Mouse (Mus musculus) kidney, postnatal 0 days (tissue): ENCODE results near the gene Engase. TPM values are rescaled to one million over a fixed set of nuclear protein-coding genes. Genes with fewer than 3 reads are reported as not detected.

Experiments
- ATAC-seq: fragments of 200-750 bp; cut with Nextera tagmentation; replicated peaks from 2 replicates; pipeline ENCODE4 v1.8.0; 2017; ENCODE audit warnings: low read depth, moderate number of reproducible peaks, moderate TSS enrichment, moderate library complexity; ENCODE audit not compliant: low FRiP score
- DNase-seq: peaks from one replicate; pipeline ENCODE4 v3.0.0-alpha.2; 2016; ENCODE audit warnings: low spot score
- H3K27ac ChIP-seq: fragments of 300-500 bp; sonication (generic); 2 replicates; pipeline ENCODE4 v1.5.1; 2014; ENCODE audit warnings: mild to moderate bottlenecking
- H3K27me3 ChIP-seq: fragments of 300-500 bp; sonication (generic); 2 replicates; pipeline ENCODE4 v1.6.1; 2014; ENCODE audit warnings: low read length, mixed read lengths; ENCODE audit not compliant: insufficient read depth
- H3K36me3 ChIP-seq: fragments of 300-500 bp; sonication (generic); 2 replicates; pipeline ENCODE4 v1.6.1; 2014; ENCODE audit warnings: low read length, mixed read lengths; ENCODE audit not compliant: insufficient read depth
- H3K4me1 ChIP-seq: fragments of 300-500 bp; sonication (generic); replicated peaks from 2 replicates; pipeline ENCODE4 v1.6.1; 2014; ENCODE audit warnings: antibody characterized with exemption, low read length, mixed read lengths; ENCODE audit not compliant: insufficient read depth
- H3K4me2 ChIP-seq: fragments of 300-500 bp; sonication (generic); 2 replicates; pipeline ENCODE4 v1.6.1; 2014; ENCODE audit warnings: mild to moderate bottlenecking, low read length, moderate library complexity, mixed read lengths
- H3K4me3 ChIP-seq: fragments of 300-500 bp; sonication (generic); replicated peaks from 2 replicates; pipeline ENCODE4 v1.5.1; 2014; ENCODE audit warnings: low read depth, low read length
- H3K9ac ChIP-seq: fragments of 300-500 bp; sonication (generic); 2 replicates; pipeline ENCODE4 v1.6.1; 2014; ENCODE audit warnings: low read depth, low read length
- H3K9me3 ChIP-seq: fragments of 300-500 bp; sonication (generic); replicated peaks from 2 replicates; pipeline ENCODE4 v1.6.1; 2016; ENCODE audit warnings: low read length, inconsistent platforms, mixed read lengths
- CTCF ChIP-seq: IDR thresholded peaks from 2 replicates; pipeline ENCODE4 v1.5.1; 2016; ENCODE audit warnings: antibody characterized with exemption, low read depth, mild to moderate bottlenecking, moderate library complexity
- WGBS: fragments of 180-500 bp; shearing (Covaris S2); extraction: QIAGEN DNeasy Blood & Tissue Kit; methylation state at CpG from one replicate; pipeline ENCODE4 v1.1.7; 2014; 5-methylcytosine and 5-hydroxymethylcytosine counted together
- polyA plus RNA-seq: library from polyadenylated mRNA; unstranded; fragments of >200 nt; fragmentation: Nextera tagmentation; extraction: Ambion mirVana; gene quantifications from 2 replicates; pipeline ENCODE4 v1.2.1, GENCODE M21; 2015

The Engase gene
- polyA plus RNA-seq, 1 experiment from 2014 or later: 5.8 TPM

GRCm38 (mm10) chr11:118473161-118473560 is 3.5 kb upstream of the Engase start:
- Histone ChIP-seq H3K4me3 (no peak overlapping the region), H3K4me2 (no peak overlapping the region), H3K9ac (no peak overlapping the region), H3K27me3 (no peaks in the 10 kb centered on the region), H3K27ac (no peak overlapping the region), H3K4me1 (no peaks in the 10 kb centered on the region; the same call in 1 of the 2 replicates), H3K9me3 (no peaks in the 10 kb centered on the region), H3K36me3 (no peaks in the 10 kb centered on the region)
- no peak for DNase-seq
- WGBS: 25% methylated on average over 1 of the region's 1 CpGs
- TF ChIP-seq CTCF: no peak
- ATAC-seq: no peak

DNA sequence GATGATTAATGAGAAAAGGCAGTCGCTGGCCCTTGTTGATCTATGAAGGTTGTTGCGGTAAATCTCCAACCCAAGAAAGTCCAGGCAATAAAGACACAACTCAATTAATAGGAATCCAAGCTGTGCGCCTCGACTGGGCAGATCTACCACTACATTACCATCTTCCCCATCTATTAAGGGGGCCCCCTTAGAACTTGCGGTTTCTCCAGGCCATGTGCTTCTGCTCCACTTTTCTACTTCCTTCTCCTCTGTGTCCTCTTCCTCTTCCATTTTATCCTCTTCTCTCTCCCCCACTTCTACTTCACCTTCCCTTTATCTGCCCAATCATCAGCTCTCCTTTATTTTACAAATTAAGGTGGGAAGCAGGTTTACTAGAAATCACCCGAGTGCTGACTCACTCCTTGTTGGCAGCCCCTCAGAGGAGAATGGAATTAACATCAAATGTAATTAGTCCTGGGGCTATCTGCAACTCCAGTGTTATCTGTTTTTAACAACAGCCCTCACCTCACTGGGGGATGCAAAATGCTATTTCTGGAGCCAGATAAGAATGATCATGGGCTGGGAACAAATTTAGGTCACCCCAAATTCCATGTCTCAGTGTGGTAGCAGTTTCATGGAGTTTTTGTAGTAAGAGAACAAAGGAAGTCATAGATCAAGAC is 2.7 kb upstream of the Engase start:
- ATAC-seq: no peak
- WGBS: 67% methylated on average over 6 of the region's 6 CpGs

DNA sequence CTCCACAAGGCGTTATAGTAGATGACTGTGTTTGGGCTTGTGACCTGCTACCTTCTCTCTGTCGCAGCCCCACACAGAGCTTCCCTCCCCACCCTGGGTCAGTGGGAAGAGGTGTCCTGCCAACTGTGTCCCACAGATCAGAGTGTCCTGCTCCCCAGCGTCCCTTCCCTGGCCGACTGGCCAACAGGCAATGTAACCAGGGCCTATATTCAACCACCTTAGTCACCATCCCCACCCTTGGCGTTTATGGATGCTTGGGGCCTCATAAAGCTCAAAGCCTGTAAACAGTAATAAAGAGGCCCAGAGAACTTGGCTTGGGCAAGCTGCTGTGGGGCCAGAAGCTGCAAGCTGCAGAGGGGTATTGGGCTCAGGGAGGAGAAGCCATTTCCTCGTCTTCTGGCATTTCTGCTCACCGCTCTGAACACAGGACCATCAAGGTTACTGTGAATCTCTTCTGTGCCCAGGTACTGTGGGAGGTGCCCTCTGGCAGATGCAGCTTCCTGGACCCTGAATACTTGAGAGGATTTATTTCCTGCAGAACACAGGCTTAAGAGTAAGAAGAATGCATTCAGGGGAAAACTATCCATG is 1.0 kb upstream of the Engase start:
- TF ChIP-seq CTCF: no peak
- Histone ChIP-seq H3K4me2 (no peak overlapping the region), H3K9ac (no peak overlapping the region), H3K27ac (no peak overlapping the region), H3K4me3 (no peak overlapping the region), H3K27me3 (no peaks in the 10 kb centered on the region), H3K9me3 (no peaks in the 10 kb centered on the region), H3K4me1 (no peaks in the 10 kb centered on the region; the same call in 1 of the 2 replicates), H3K36me3 (no peaks in the 10 kb centered on the region)
- no peak for DNase-seq
- WGBS: 51% methylated on average over 7 of the region's 7 CpGs
- ATAC-seq: no peak

More for the DNA sequence above, 2.7 kb upstream of the Engase start:
- no peak for TF ChIP-seq CTCF
- no peak overlapping the region for H3K4me3 ChIP-seq
- H3K9ac ChIP-seq: no peak overlapping the region
- no peaks in the 10 kb centered on the region for H3K36me3 ChIP-seq
- H3K4me2 ChIP-seq: no peak overlapping the region
- H3K4me1 ChIP-seq: no peaks in the 10 kb centered on the region; the same call in 1 of the 2 replicates
- no peaks in the 10 kb centered on the region for H3K9me3 ChIP-seq
- no peaks in the 10 kb centered on the region for H3K27me3 ChIP-seq
- no peak overlapping the region for H3K27ac ChIP-seq
- DNase-seq: no peak

- H3K9ac ChIP-seq: no peak overlapping the region
- no peak for TF ChIP-seq CTCF
- H3K4me1 ChIP-seq: no peaks in the 10 kb centered on the region; the same call in 1 of the 2 replicates
- 74% methylated on average over 12 of the region's 12 CpGs for WGBS
- DNase-seq: no peak
- H3K36me3 ChIP-seq: no peaks in the 10 kb centered on the region
- no peak overlapping the region for H3K4me2 ChIP-seq
- H3K9me3 ChIP-seq: no peaks in the 10 kb centered on the region
- ATAC-seq: no peak
- no peak overlapping the region for H3K27ac ChIP-seq
- H3K4me3 ChIP-seq: no peak overlapping the region
- no peaks in the 10 kb centered on the region for H3K27me3 ChIP-seq
Observed at GRCm38 (mm10) chr11:118479776-118480175, 3.1 kb downstream of the Engase start.

DNA sequence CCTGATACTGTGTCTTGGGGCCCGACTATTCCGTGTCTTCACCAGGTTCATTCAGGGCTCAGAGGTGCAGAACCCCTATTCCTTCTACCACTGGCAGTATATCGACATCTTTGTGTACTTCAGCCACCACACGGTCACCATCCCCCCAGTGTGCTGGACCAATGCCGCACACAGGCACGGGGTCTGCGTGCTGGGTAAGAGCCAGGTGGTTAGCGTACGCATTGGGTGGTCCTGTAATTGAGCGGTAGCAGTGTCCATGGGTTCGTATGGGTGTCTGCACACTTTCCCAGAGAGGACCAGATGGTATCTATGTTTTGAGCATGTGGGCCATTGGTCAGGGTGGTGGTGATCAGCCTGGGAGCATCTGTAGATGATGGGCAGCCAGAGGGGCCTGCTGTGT is 4.6 kb downstream of the Engase start:
- H3K27me3 ChIP-seq: no peaks in the 10 kb centered on the region
- TF ChIP-seq CTCF: no peak
- no peak overlapping the region for H3K4me3 ChIP-seq
- ATAC-seq: no peak
- WGBS: 94% methylated on average over 11 of the region's 11 CpGs
- H3K4me2 ChIP-seq: no peak overlapping the region
- no peaks in the 10 kb centered on the region; the same call in 1 of the 2 replicates for H3K4me1 ChIP-seq
- no peaks in the 10 kb centered on the region for H3K9me3 ChIP-seq
- no peak overlapping the region for H3K27ac ChIP-seq
- 0 out of 2 replicates have a peak, but pooled peaks cover 6% of the 10 kb centered on the region for H3K36me3 ChIP-seq
- DNase-seq: no peak
- no peak overlapping the region for H3K9ac ChIP-seq

DNA sequence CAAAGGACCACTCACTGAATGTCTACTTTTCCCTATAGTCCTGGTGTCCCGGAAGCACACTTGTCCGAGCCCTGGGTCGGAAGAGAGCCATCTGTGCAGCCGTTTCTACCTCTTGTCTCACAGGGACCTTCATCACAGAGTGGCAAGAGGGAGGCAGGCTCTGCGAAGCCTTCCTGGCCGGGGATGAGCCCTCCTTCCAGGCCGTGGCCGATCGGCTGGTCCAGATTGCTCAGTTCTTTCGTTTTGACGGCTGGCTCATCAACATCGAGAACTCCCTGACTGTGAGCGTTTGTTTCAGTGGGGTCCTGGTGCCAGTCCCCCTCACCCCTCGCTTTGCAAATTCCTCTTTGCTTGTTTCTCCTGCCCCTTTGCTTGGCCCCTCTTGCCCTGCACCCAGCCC is 5.1 kb downstream of the Engase start:
- TF ChIP-seq CTCF: no peak
- Histone ChIP-seq H3K9me3 (no peaks in the 10 kb centered on the region), H3K9ac (no peak overlapping the region), H3K4me3 (no peak overlapping the region), H3K4me2 (no peak overlapping the region), H3K4me1 (no peaks in the 10 kb centered on the region; the same call in 1 of the 2 replicates), H3K27ac (no peak overlapping the region), H3K27me3 (no peaks in the 10 kb centered on the region), H3K36me3 (0 out of 2 replicates have a peak, but pooled peaks cover 9% of the 10 kb centered on the region)
- ATAC-seq (no peak), DNase-seq (no peak)
- WGBS: 82% methylated on average over 14 of the region's 14 CpGs
